Mouse (Mus musculus): ENCODE results near the gene Prune2. TPM values are rescaled to one million over a fixed set of nuclear protein-coding genes. Genes with fewer than 3 reads are reported as not detected.
A peak's percentile ranks its signal among the peaks of the same experiment; 100 is the strongest.

Prune2 gene
- total RNA-seq, 2 experiments from 2014 or later: 12.0 to 19.1 TPM

GRCm38 (mm10) chr19:17199059-17199458 lies 243.1 kb downstream of the Prune2 start:
- peak; percentile 10 for DNase-seq

- DNase-seq: no peak
Observed at GRCm38 (mm10) chr19:17207141-17207540, 251.2 kb downstream of the Prune2 start.

GRCm38 (mm10) chr19:17210541-17210940 lies 254.6 kb downstream of the Prune2 start:
- DNase-seq: no peak

- no peak for DNase-seq
Observed at GRCm38 (mm10) chr19:17214896-17215520, 259.1 kb downstream of the Prune2 start.

GRCm38 (mm10) chr19:17218195-17218594 lies 262.3 kb downstream of the Prune2 start:
- DNase-seq: no peak

- DNase-seq: no peak
Observed at GRCm38 (mm10) chr19:17223801-17224200, 267.9 kb downstream of the Prune2 start.

- DNase-seq: no peak
Observed at GRCm38 (mm10) chr19:17225570-17226083, 269.7 kb downstream of the Prune2 start.

- peak; percentile 57 for DNase-seq
Observed at GRCm38 (mm10) chr19:17226096-17226495, 270.2 kb downstream of the Prune2 start.

- DNase-seq: no peak
Observed at GRCm38 (mm10) chr19:17230013-17230412, 274.1 kb downstream of the Prune2 start.

GRCm38 (mm10) chr19:17238471-17238870 lies 282.6 kb downstream of the Prune2 start:
- no peak for DNase-seq

GRCm38 (mm10) chr19:17240170-17241077 lies 284.5 kb downstream of the Prune2 start:
- DNase-seq: no peak

GRCm38 (mm10) chr19:17241206-17241605 lies 285.3 kb downstream of the Prune2 start:
- no peak for DNase-seq

GRCm38 (mm10) chr19:17242962-17243361 lies 287.0 kb downstream of the Prune2 start:
- no peak for DNase-seq

- DNase-seq: no peak
Observed at GRCm38 (mm10) chr19:17244544-17244943, 288.6 kb downstream of the Prune2 start.

GRCm38 (mm10) chr19:17247352-17247925 lies 291.5 kb downstream of the Prune2 start:
- DNase-seq: no peak

GRCm38 (mm10) chr19:17249691-17250090 lies 293.8 kb downstream of the Prune2 start:
- no peak for DNase-seq

- DNase-seq: no peak
Observed at GRCm38 (mm10) chr19:17250801-17251200, 294.9 kb downstream of the Prune2 start.

- DNase-seq: no peak
Observed at GRCm38 (mm10) chr19:17251453-17251852, 295.5 kb downstream of the Prune2 start.

- DNase-seq: no peak
Observed at GRCm38 (mm10) chr19:17252845-17253244, 296.9 kb downstream of the Prune2 start.

GRCm38 (mm10) chr19:17255511-17255910 lies 299.6 kb downstream of the Prune2 start:
- no peak for DNase-seq

- no peak for DNase-seq
Observed at GRCm38 (mm10) chr19:17256388-17256787, 300.5 kb downstream of the Prune2 start.

- no peak for DNase-seq
Observed at GRCm38 (mm10) chr19:17256867-17257266, 300.9 kb downstream of the Prune2 start.

- no peak for DNase-seq
Observed at GRCm38 (mm10) chr19:17263181-17263580, 307.3 kb downstream of the Prune2 start.

All from adrenal gland, postnatal 10 days (tissue).